ENCODE assay signal across 16 mouse cellular contexts in the genomic region with DNA sequence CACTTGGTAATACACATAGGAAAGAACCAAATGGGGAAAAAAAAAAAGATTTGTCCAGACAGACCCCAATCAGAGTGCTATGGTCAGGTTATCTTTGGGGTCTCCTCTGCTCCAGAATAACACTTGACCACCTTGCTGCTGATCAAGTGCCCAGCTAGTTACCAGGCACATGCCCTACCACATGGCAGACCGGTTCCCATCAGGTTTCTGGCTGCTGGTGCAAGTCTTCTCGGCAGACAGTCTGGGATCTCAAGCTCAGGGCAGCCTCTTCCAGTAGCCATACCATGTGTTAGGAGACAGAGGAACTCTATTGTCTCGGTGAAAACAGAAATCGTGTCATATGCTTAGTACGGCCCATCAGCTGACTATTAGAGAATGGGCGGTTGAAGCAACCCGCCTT. TPM values are rescaled to one million over a fixed set of nuclear protein-coding genes. Genes with fewer than 3 reads are reported as not detected.
DNase-seq lines count a peak whose midpoint lies in the region; TF ChIP-seq lines count a peak whose summit lies in the region.
"Had no signal": no experiment of that assay in that cellular context is flagged by ENCODE, and none has a peak within 500 bp of the region (broad histone marks: within the 10 kb centered on the region; RNA-seq: fewer than 3 reads in every experiment).

No protein-coding gene starts in this region.

- H3K4me3 ChIP-seq in cerebellum, adult 2 months (replicated peaks; ENCODE audit: insufficient read depth, low read depth, low read length) = no peak overlapping the region
- H3K4me3 ChIP-seq: forebrain, embryonic 10.5 days; forebrain, embryonic 13.5 days; hindbrain, embryonic 12.5 days; hindbrain, embryonic 15.5 days had no signal

- no peaks in the 10 kb centered on the region for H3K27me3 ChIP-seq in cerebellum, adult 2 months (ENCODE audit: control insufficient read depth, insufficient read depth, low read length)
- H3K27me3 ChIP-seq: forebrain, embryonic 13.5 days; hindbrain, embryonic 12.5 days; hindbrain, embryonic 15.5 days had no signal

- WGBS in cerebellum, adult 2 months = 14% methylated on average over 7 of the region's 7 CpGs

- peak overlapping the region; percentile 12; the same call in 1 of the 2 replicates for H3K27ac ChIP-seq in cerebellum, adult 2 months (ENCODE audit: insufficient read depth, low read length)
- H3K27ac ChIP-seq: forebrain, embryonic 10.5 days; forebrain, embryonic 13.5 days; hindbrain, embryonic 12.5 days; hindbrain, embryonic 15.5 days had no signal

- TF ChIP-seq CTCF in cerebellum, adult 2 months (IDR thresholded peaks at IDR 0.05; ENCODE audit: borderline replicate concordance, insufficient read depth, low read depth, low read length) = no peak

- intact Hi-C loops in left cerebral cortex, postnatal 36 days (cut with DNase I) = no loop called here

- H3K4me1 ChIP-seq in cerebellum, adult 2 months (ENCODE audit: control insufficient read depth, insufficient read depth, low read length) = peaks cover 29% of the 10 kb centered on the region
- H3K4me1 ChIP-seq: forebrain, embryonic 13.5 days; hindbrain, embryonic 12.5 days; hindbrain, embryonic 15.5 days had no signal

- TF ChIP-seq POLR2A in cerebellum, adult 2 months (IDR thresholded peaks at IDR 0.05; ENCODE audit: borderline replicate concordance, insufficient read depth, low read length) = no peak

- peak; percentile 53 to 71 for DNase-seq in cerebellum, adult 2 months
- no peak for DNase-seq in cerebellum, adult 9-11 months
- DNase-seq in brain, adult 2 months (ENCODE audit: low read depth, low spot score) = peak; percentile 85
- peak; percentile 50 to 61 for DNase-seq in cerebellum, postnatal 10 days
- no peak for DNase-seq in gastrocnemius, postnatal 4 days (ENCODE audit: low spot score in 2 of 2)
- DNase-seq in left cerebral cortex, postnatal 36 days (ENCODE audit: low spot score in 2 of 2) = no peak
- DNase-seq: adrenal gland, adult 2 months; adrenal gland, postnatal 14 days; gastrocnemius, postnatal 10 days; gastrocnemius, postnatal 36 days; heart, adult 11 months; kidney, adult 2 months had no signal

RNA-seq across cellular contexts. Expression of gene Rab4a, which starts 21.0 kb away (rescaled TPM):
- 102 and 111 TPM in 2 replicates for polyA plus RNA-seq in cerebellum, adult 2 months (2012; rRNA removed)
- total RNA-seq in gastrocnemius, postnatal 4 days (2021) = 10 to 100 TPM; 14.2 to 14.3 TPM
- total RNA-seq in left cerebral cortex, postnatal 36 days (2021) = 10 to 100 TPM; 41.0 to 45.8 TPM

RNA-seq across cellular contexts. Expression of gene Ccsap, which starts 33.3 kb away (rescaled TPM):
- polyA plus RNA-seq in cerebellum, adult 2 months (2012; rRNA removed) = 19.6 and 23.5 TPM in 2 replicates
- 1 to 10 TPM; 3.5 to 4.9 TPM for total RNA-seq in gastrocnemius, postnatal 4 days (2021)
- 10 to 100 TPM; 70.7 to 82.7 TPM for total RNA-seq in left cerebral cortex, postnatal 36 days (2021)

Comparison
In these comparisons a context has a peak if more than half of its experiments do, and no peak if none do; other contexts are left out.
1. DNase-seq: peak in cerebellum, adult 2 months (2 of 2), brain, adult 2 months (single experiment) and cerebellum, postnatal 10 days (2 of 2); none in cerebellum, adult 9-11 months (single experiment), gastrocnemius, postnatal 4 days (0 of 2) and left cerebral cortex, postnatal 36 days (0 of 2).
2. RNA of gene Ccsap, which starts 33.3 kb away (total RNA-seq): 70.7 to 82.7 TPM in left cerebral cortex, postnatal 36 days; 3.5 to 4.9 TPM in gastrocnemius, postnatal 4 days; every median in the first group is over 10 times any median in the second.